Mouse (Mus musculus) ES-E14 (cell line): ENCODE results near the gene Cry1. TPM values are rescaled to one million over a fixed set of nuclear protein-coding genes. Genes with fewer than 3 reads are reported as not detected.

Source experiments
- DNase-seq: peaks from one replicate; pipeline ENCODE4 v3.0.0-alpha.2; 2013; ENCODE audit warnings: low read depth, low spot score
- H3K27ac ChIP-seq: 2 replicates; pipeline ENCODE4 v1.5.1; 2012; ENCODE audit warnings: low read depth, mild to moderate bottlenecking, low read length, moderate library complexity, mixed read lengths; ENCODE audit not compliant: poor library complexity, insufficient read depth, severe bottlenecking
- H3K36me3 ChIP-seq: 2 replicates; pipeline ENCODE4 v1.6.1; 2012; ENCODE audit warnings: mild to moderate bottlenecking, low read length, moderate library complexity, mixed read lengths; ENCODE audit not compliant: control insufficient read depth, poor library complexity, insufficient read depth, severe bottlenecking
- H3K4me1 ChIP-seq, 2 experiments: fragments of 150-350 bp in 1 of 2; sonication (generic) in 1 of 2; 2 replicates each; pipeline ENCODE4 v1.6.1; 2012; ENCODE audit warnings: low read length in 2 of 2, mild to moderate bottlenecking in 1 of 2, mixed read lengths in 1 of 2; ENCODE audit not compliant: control insufficient read depth in 2 of 2, insufficient read depth in 2 of 2, poor library complexity in 1 of 2
- H3K4me3 ChIP-seq, 2 experiments: fragments of 150-350 bp in 1 of 2; sonication (generic) in 1 of 2; 2 replicates each; pipeline ENCODE4 v1.5.1; 2012; ENCODE audit warnings: low read length in 2 of 2, low read depth in 1 of 2, mild to moderate bottlenecking in 1 of 2, mixed read lengths in 1 of 2; ENCODE audit not compliant: insufficient read depth in 1 of 2, poor library complexity in 1 of 2, severe bottlenecking in 1 of 2
- H3K9ac ChIP-seq: 2 replicates; pipeline ENCODE4 v1.6.1; 2012; ENCODE audit warnings: low read depth, mild to moderate bottlenecking, low read length, mixed read lengths; ENCODE audit not compliant: poor library complexity, insufficient read depth, severe bottlenecking
- H3K9me3 ChIP-seq: fragments of 150-350 bp; sonication (generic); 2 replicates; pipeline ENCODE4 v1.6.1; 2012; ENCODE audit warnings: low read depth, mild to moderate bottlenecking, low read length; ENCODE audit not compliant: control insufficient read depth, insufficient read depth
- CHD2 ChIP-seq: IDR thresholded peaks from 2 replicates; pipeline ENCODE4 v1.6.1; 2014; ENCODE audit warnings: mild to moderate bottlenecking, low read depth, low read length, inconsistent platforms
- HCFC1 ChIP-seq: IDR thresholded peaks from 2 replicates; pipeline ENCODE4 v1.6.1; 2012; ENCODE audit warnings: low read length, inconsistent platforms, borderline replicate concordance; ENCODE audit not compliant: insufficient read depth
- MAFK ChIP-seq: IDR thresholded peaks from 2 replicates; pipeline ENCODE4 v1.6.1; 2014; ENCODE audit warnings: mild to moderate bottlenecking, low read depth, low read length, inconsistent platforms; ENCODE audit not compliant: insufficient read depth
- ZC3H11A ChIP-seq: IDR thresholded peaks from 2 replicates; pipeline ENCODE4 v1.6.1; 2012; ENCODE audit warnings: low read depth, mild to moderate bottlenecking, inconsistent platforms, low read length, borderline replicate concordance
- ZNF384 ChIP-seq: IDR thresholded peaks from 2 replicates; pipeline ENCODE4 v1.6.1; 2012; ENCODE audit warnings: low read depth, low read length, inconsistent platforms
- in situ Hi-C, 2 experiments: fragments of 600-800 bp; cut with MboI; formaldehyde crosslinking; loops; one replicate each; pipeline ENCODE4 v1.15.1; 2025; ENCODE audit warnings: low sequenced_read_pairs in 2 of 2, inconsistent platforms in 1 of 2; ENCODE audit not compliant: unreplicated experiment in 2 of 2
- total RNA-seq: library from RNA; depleted of rRNA; stranded (reverse); fragments of 300-350 nt; gene quantifications from 2 replicates; pipeline ENCODE4 v1.2.3, GENCODE M21; 2012; rRNA removed

The Cry1 gene
- total RNA-seq, result 21.2 and 23.4 TPM in 2 replicates

DNA sequence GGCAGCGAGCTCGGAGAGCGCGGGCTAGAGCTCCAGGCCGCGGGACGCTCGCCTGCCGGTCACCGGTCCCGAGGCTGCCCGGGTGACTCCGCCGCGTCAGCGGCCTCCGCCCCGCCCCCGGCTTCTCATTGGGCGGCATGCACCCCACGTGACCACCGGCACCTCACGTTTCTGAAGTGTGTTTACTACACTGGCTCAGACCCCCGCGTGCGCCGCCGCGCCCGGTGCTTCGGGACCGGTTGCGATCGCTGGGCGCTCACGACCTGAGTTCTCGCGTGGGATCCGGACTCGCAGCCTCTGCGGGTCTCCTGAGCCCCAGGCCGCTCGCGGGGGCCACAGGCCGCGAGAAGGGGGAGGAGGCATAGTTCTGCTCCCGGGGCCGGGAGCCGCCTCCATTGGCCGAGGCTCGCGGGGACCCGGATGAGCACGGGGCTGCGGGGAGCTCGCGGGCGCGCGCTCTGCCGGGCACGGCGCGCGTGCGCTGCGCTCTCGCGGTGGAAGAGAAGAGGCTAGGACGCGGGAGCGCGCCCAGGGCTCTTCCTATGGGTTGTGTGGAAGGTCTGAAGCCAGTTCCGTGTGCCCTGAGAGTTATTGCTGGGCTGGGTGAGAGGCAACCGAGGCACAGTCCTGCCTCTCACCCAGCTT is at the start of gene Cry1:
Cry1 (minus strand) TSS at position 101 of the 645 bp plus-strand sequence.
- TF ChIP-seq ZC3H11A, result no peak
- peak; percentile 35; the same call in 1 of the 2 replicates for TF ChIP-seq HCFC1
- peaks cover 2% of the 10 kb centered on the region; the same call in 1 of the 2 replicates for H3K36me3 ChIP-seq
- peak within 1 kb of the TSS; percentile 84 to 97 for H3K4me3 ChIP-seq
- H3K9me3 ChIP-seq, result no peaks in the 10 kb centered on the region
- H3K27ac ChIP-seq, result peak within 1 kb of the TSS; percentile 68
- in situ Hi-C loops, result no loop called here
- DNase-seq, result peak; percentile 91
- H3K9ac ChIP-seq, result peak within 1 kb of the TSS; percentile 92
- H3K4me1 ChIP-seq, result no peaks in the 10 kb centered on the region

DNA sequence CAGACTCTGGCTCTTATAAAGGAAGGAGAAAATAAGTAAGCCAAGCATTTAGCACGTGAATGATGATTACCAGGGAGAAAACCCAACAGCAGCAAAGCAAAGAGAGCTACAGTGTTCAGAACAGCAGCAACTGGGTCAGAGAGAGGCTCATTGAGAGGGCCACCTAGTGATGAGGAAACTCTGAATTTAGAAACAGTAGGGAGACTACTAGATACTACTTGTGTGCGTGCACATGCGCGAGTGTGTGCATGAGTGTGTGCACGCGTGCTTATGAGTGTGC is 36.8 kb upstream of the Cry1 start:
- no peak for DNase-seq
- no peak for TF ChIP-seq MAFK
- TF ChIP-seq CHD2, result no peak
- no peak for TF ChIP-seq ZC3H11A
- no peaks in the 10 kb centered on the region for H3K4me1 ChIP-seq
- no peak overlapping the region for H3K9ac ChIP-seq
- in situ Hi-C loops, result loop anchor here in 1 of 2 experiments (25.0 kb wide), 1 partner anchor 416 kb away; no protein-coding TSS in a partner anchor
- H3K27ac ChIP-seq, result no peak overlapping the region
- no peaks in the 10 kb centered on the region for H3K9me3 ChIP-seq
- no peak overlapping the region for H3K4me3 ChIP-seq
- no peaks in the 10 kb centered on the region for H3K36me3 ChIP-seq

DNA sequence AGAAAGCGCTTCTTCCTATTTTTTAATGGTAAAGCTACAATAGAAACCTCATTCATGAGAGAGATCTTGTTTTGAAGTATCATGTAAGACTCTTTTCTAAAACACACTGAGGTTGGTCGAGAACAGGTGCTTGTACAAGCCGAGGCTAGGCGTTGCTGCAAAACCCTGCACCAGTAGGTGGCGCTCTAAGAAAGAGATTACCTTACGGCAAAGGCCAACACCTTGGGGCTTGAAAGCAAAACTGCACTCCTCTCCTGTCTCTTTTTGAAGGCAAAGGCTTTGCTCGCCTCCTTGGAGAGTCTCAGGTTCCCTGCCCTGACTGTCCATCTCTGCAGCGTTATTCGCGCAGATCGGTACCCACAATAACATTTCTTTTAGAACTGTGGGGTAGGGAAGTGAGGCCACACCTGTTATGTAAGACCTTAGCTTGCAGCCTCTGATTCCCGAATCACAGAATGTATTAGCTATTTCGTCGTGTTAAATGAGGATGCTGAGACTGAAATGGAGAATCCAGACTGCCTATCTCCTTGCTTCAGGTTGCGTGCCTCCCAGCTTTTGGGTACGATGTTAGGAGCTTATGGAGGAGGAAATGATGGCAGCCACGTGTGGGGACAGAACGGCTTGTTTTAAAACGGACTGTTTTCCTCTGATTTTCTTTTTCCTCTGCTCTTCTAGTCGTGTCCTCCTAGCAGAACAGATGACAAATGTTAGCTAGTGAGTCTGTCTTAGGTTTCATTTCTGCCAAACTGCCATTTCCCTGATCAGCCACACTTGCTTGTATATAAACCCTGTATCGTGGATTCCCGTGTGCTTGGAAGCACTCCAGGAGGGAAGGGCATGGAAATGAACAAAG is 36.3 kb upstream of the Cry1 start:
- no peak overlapping the region for H3K9ac ChIP-seq
- H3K4me1 ChIP-seq, result no peaks in the 10 kb centered on the region
- H3K36me3 ChIP-seq, result no peaks in the 10 kb centered on the region
- in situ Hi-C loops, result loop anchor here in 1 of 2 experiments (25.0 kb wide), 1 partner anchor 416 kb away; no protein-coding TSS in a partner anchor
- no peaks in the 10 kb centered on the region for H3K9me3 ChIP-seq
- peak; percentile 82 for DNase-seq
- H3K27ac ChIP-seq, result no peak overlapping the region
- TF ChIP-seq HCFC1 (no peak), ZC3H11A (peak; percentile 90)
- no peak overlapping the region for H3K4me3 ChIP-seq

DNA sequence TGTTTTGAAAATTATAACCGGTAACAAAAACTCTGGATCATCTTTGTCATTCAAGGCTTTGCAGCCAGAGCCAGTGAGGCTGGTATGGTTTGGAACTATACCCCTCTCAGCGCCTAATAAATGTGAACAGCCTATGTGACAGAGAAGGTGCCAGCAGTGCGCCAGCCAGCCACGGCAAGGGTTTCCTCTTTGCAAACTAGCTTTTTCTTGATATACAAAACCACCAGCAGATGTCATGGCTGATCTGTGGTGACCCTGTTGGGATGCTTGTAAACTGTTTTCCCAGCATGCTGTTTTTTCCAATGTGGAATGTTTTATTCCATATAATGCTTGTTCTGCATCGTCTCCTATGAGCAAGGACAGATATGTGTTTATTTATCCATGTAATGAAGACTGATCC is 30.0 kb upstream of the Cry1 start:
- H3K9ac ChIP-seq, result no peak overlapping the region
- in situ Hi-C loops, result loop anchor here in 1 of 2 experiments (25.0 kb wide), 1 partner anchor 422 kb away; no protein-coding TSS in a partner anchor
- no peak overlapping the region for H3K27ac ChIP-seq
- H3K36me3 ChIP-seq, result peaks cover 2% of the 10 kb centered on the region; the same call in 1 of the 2 replicates
- no peaks in the 10 kb centered on the region for H3K4me1 ChIP-seq
- no peak for TF ChIP-seq ZNF384
- TF ChIP-seq ZC3H11A, result 0 out of 2 replicates have a peak, but pooled peaks have one; percentile 3
- H3K4me3 ChIP-seq, result no peak overlapping the region
- H3K9me3 ChIP-seq, result no peaks in the 10 kb centered on the region
- DNase-seq, result no peak

- no peak overlapping the region for H3K9ac ChIP-seq
- H3K4me1 ChIP-seq, result no peaks in the 10 kb centered on the region
- in situ Hi-C loops, result loop anchor here in 1 of 2 experiments (25.0 kb wide), 1 partner anchor 426 kb away; no protein-coding TSS in a partner anchor
- no peak for DNase-seq
- H3K36me3 ChIP-seq, result peaks cover 2% of the 10 kb centered on the region; the same call in 1 of the 2 replicates
- H3K9me3 ChIP-seq, result no peaks in the 10 kb centered on the region
- TF ChIP-seq ZC3H11A (no peak), MAFK (no peak), HCFC1 (no peak), CHD2 (no peak), ZNF384 (no peak)
- H3K27ac ChIP-seq, result no peak overlapping the region
- no peak overlapping the region for H3K4me3 ChIP-seq
These were observed 26.8 kb upstream of the Cry1 start for GRCm38 (mm10) chr10:85211673-85212072.
